Mouse (Mus musculus) lung, postnatal 36 days (tissue): ENCODE measurements around the gene Lgr4.
"Not testable (repeated sequence)": the region's sequence is repeated elsewhere in the genome, so short reads cannot be mapped to it uniquely, and the experiment has no call there.

ENCODE experiments used
- DNase-seq: peaks from one replicate; pipeline ENCODE4 v3.0.0; 2022; ENCODE audit warnings: mixed read lengths

Lgr4 gene

DNA sequence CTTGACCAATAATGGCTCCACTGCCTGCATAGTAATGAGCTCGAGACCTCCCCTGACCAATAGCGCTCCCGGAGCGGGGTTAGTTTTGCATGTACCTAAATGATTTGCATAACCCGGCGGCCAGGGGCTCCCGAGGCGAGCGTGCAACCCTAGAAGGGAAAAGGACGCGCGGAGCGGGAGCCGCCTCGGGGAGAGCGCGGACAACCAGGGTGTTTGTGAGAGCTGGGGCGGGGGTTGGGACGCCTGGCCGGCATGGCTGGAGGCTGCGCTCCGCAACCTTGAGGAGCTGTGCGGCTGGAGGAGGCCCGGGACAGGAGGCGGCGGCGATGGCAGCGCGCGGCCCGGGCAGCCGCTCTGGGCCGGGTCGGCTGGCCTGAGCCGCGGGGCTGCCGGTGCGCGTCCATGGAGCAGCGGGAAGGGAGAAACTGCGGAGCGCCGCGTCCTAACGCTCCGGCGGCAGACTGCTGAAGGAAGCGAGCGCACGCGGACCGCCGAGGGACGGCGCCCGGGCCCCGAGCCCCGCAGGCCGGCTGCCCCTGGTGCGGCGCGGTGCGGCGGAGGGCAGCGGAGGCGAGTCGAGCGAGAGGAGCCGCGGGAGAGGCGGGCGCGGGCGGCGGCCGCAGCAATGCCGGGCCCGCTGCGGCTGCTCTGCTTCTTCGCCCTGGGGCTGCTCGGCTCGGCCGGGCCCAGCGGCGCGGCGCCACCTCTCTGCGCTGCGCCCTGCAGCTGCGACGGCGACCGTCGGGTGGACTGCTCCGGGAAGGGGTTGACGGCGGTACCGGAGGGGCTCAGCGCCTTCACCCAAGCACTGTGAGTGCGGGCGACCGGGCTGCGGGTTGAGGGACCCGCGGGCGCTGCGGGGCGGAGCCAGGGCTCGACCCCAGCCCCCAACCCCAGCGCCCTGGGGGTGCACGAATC is at the start of gene Lgr4:
Gene Lgr4, plus strand, starts transcription at position 152 of the 918 bp plus-strand sequence.
- peak; percentile 97 for DNase-seq

DNA sequence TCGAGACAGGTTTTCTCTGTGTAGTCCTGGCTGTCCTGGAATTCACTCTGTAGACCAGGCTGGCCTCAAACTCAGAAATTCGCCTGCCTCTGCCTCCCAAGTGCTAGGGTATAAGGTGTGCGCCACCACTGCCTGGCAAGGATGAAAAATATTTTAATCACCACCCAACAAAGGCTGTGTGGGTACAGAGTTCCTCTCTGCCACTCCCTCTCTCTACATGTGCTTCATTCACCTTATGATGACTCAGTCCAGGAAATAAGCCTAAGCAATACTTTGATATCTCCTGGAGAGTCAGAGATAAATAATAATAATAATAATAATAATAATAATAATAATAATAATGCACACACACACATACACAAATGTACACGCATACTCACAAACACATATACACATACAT is 38.0 kb upstream of the Lgr4 start:
- not testable (repeated sequence) for DNase-seq

DNA sequence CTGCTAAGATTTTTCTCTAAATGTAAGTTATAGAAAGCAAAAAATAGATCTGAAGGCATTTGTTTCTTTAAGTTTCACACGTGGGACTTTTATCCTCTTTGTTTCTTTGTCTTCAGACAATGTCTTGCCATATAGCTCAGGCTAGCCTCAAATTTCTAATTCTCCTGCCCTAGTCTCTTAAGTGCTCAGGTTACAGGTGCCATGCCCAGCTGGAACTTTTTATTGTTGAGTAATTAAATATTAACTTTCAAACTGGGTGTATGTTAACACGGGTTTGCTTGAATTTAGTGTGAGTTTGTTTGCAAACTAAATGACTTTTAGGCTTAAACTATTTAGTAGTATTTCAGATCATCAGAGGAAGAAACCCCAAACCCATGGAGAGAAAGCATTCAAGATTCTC is 36.3 kb upstream of the Lgr4 start:
- DNase-seq, result no peak

DNA sequence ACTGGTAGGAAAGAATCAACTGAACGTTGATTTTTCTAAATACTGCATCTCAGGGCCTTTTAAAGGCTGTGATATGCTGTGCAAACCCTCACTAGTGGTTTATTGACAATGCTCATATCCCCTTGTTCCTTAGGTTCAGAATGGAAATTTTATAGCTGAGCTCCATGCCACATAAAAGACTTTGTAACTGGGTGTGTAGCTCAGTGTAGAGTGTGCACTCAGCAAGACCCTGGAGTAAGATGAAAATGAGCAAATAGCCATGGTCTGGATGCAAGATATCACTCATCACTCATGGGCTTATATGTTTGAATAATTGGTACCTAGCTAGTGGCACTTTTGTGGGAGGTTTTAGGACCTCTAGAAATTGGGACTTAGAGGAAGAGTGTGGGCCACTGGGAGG is 35.8 kb upstream of the Lgr4 start:
- DNase-seq, result no peak

DNA sequence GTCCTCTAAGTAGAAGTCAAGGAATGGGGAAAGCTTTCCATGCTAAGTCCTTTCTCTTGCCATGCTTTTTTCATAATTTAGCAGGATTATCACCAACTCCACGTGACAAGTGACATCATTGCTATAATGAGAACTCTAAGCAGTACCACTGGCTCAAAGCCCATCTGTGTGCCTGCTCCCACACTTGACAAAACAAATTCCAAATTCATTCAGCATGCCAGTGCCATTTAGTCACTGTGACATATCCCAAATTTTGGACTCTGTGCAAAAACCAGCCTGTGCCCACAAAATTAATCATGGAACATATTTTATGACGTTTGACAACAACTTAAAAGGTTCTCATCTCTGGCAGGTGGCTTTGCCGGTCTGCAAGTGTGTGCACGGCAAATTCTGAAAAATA is 33.3 kb upstream of the Lgr4 start:
- no peak for DNase-seq

DNA sequence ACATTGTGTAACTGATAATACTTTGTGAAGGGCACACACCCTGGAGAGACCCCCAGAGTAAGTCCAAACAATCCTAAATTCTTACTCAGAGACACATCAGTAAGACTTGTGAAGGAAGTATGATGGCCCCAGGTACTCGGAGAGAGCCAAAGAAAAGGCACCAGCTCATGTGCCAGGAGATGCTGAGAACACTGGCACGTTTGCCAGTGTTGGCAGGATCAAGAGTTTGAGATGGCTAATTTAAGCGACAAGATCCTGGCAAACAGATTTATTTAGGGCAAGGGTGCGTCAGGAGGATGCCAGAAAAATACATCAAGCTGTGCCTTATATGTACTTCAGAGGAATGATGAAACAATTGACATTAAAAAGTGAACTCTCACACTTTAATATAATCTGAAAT is 32.9 kb upstream of the Lgr4 start:
- DNase-seq, result no peak

DNA sequence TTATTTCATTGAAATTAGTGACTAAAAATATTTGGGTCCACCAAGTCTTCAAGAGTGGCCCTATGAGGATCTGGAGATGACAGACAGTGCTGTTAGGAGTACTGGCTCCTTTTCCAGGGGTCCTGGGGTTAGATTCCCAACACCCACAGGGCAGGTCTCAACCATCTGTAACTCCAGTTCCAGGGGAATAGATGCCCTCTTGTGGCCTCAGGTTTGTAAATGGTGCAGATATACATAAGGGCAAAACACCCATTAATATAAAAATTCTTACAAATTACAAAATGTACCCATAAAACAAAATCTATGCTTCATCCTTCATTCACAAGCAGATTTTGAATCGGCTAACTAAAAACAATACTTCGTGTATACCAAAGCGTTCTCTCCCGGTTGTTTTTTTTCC is 27.4 kb upstream of the Lgr4 start:
- DNase-seq, result peak; percentile 9

DNA sequence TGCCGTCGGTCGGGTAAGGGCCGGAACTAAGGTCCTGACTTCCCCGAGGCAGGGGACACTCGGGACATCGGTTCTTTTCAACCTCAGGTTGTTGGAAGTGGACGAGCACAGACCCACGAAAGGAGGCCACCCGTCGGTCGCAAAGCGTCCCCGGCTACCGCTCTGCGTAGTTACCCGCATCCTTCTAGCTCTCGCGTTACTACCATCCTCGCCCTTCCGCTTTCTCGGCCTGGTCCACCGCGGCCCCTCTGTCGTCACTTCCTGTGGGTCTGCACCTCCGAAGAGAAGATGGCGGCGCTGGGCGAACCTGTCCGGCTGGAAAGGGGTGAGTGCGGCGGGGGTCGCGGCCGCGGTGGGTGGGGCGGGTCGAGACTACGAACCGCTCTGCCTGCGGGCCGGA is 26.9 kb upstream of the Lgr4 start, which contains the start of gene Lin7c:
Gene Lin7c, plus strand, starts transcription at position 257 of the 400 bp plus-strand sequence.
- peak; percentile 97 for DNase-seq

DNA sequence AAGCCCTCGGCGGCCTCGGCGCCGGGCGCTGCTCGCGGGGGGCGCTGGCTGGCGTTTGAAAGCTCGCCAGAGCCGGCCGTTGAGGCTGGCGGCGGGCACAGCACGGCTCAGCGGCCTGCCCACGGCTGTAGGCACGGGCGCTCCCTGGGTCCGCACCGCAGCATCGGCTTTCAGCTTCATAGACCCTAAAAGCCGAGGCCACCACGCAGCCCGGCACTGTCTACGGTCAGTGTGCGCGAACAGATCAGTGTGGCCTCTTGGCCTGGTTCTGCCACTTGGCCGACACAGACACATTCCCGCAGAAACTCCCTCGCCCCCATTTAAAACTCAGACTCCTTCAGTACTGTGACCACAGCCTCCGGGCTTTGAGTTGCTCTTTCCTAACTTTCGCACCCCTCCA is 26.4 kb upstream of the Lgr4 start:
- peak; percentile 40 for DNase-seq

DNA sequence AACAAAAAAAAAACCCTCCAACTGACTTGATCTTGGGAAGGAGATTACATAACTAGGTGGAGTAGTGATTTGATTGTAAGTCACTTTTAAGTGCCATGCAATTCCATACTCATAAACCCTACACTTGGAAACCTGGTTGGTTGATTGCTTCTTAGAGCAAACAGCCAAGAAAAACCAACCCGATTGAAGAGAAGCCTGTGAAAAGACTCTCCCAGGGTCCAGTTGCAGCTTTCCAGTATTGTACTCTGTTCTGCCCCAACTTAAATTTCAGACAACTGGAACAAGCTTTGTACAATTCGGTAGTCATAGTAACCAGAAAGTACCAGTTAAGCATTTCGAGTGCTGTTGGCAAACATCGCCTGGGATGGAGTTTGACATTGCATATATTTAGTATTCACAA is 26.0 kb upstream of the Lgr4 start:
- DNase-seq, result peak; percentile 58

DNA sequence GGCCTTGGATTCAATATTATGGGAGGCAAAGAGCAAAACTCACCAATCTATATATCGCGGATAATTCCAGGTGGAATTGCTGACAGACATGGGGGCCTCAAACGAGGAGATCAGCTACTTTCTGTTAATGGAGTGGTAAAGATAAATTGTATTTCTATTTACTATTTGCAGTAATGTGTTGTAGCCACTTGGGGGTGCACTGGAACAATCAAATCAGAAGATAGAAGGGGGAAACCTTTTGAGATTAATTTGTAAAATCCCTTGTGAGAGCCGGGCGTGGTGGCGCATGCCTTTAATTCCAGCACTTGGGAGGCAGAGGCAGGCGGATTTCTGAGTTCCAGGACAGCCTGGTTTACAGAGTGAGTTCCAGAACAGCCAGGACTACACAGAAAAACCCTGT is 21.1 kb upstream of the Lgr4 start:
- peak; percentile 8 for DNase-seq

DNA sequence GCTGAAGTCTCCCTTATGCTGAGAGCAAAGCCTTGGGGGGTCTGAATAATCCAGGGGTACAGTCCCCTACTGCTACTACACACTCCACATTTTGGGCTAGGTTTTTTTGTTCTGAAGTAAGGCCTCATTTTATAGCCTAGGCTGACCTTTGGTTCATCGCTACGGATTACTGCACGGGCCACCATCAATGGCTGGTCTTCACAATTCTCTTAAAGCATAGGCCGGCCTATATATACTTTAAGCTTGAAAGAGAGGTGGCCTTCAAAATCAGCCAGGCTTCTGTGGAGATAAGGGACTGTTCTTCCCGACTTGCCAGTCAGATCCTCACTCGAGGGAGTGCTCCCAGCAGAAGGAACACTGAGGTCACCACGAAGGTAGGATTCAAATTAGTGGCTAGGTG is 14.6 kb upstream of the Lgr4 start:
- DNase-seq, result no peak

DNA sequence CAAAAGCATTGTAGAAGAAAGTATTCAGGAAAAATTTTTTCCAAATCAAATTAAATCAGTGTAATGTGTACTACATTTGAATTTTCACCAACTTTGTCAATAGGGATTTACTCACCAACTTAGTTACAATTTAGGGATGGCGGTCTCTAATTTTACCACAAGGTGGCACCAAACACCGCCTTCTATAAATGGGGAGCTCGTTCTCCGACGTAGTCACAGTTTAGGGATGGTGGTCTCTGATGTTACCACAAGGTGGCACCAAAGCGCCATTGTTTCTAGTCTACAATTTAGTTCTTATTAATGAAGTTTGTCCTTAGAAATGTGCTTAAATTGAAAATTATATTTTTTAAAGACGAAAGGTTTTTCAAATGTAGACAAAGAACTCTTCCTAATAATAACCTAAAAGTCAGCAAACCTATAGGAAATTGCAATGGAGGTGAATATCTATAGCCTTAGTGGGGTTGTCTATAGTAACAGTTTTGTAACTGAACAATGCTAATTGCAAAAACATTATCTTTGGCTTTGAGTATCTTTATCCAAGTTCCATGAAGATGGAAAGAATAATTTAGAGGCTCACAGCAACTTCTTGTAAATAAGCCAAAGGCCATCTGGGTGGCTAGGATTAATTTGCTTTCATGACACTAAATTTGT is 13.2 kb upstream of the Lgr4 start:
- DNase-seq, result peak; percentile 92

DNA sequence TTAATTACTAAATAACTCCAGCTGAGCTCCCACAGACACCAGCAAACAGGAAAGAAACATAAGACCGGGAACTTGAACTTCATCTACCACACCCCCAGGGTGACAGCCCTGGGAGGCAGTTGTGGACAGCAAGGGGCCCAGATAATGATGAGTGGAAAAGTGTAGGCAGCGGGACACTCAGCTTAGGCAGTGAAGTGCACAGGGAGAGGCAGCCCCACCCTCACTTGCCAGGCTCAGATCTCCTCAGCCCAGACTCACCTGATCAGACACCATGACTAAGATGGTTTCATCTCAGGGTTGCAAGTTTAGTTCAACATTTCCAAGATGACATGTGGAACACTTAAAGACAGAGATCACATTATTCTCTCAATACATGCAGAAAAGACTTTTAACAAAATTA is 8.3 kb upstream of the Lgr4 start:
- DNase-seq, result no peak

DNA sequence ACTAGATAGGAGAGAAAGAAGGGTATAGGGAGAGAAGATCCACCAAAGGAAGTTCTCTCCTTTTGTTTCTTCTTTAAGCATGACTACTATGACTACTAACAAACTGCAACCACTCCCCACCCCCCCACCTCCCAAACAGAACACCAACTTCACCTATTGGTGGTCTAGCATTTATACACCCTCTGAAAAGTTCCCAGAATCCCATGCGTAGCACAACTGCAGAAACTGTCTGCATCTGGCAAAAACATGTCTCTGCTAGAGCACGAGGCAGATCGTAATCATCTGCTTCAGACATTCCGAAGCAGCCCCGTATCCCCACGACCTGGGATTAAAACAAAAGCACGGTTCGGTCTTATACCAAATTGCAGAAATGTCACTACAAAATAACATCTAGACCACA is 5.2 kb upstream of the Lgr4 start:
- no peak for DNase-seq

DNA sequence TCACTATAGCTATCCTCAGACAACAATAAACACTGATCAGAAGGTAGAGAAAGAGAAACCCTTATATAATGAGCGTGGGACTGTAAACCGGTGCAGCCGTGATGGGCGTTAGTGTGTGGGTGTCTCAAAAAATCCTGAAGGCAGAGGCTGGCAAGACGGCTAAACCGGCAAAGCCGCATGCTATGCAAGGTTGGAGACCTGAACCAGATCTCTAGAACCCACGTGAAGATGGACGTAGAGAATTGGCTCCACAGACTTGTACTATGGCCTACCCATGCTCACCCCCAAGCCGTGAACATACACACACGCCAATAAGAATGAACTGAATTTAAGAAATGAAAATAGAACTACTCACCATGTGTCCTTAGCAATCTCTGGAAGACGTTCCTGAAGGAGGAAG is 4.7 kb upstream of the Lgr4 start:
- DNase-seq, result no peak

DNA sequence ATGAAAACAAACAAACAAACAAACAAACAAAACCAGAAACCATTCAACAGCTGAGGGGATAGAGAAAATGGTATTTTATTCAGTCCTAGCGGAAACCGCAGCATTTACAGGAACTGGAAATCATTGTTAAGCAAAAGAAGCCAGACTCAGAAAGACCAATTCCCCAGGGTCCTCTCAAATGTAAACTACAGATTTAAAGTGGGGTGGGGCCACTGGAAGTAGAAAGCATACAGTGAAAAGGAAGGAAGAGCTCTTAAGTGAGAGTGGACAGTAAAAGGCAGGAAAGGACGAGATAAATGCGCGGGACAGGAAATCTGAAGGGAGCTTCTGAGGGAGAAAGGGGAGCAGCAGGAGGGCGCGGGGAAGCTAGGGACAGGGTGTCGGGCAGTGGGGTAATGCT is 4.2 kb upstream of the Lgr4 start:
- no peak for DNase-seq

DNA sequence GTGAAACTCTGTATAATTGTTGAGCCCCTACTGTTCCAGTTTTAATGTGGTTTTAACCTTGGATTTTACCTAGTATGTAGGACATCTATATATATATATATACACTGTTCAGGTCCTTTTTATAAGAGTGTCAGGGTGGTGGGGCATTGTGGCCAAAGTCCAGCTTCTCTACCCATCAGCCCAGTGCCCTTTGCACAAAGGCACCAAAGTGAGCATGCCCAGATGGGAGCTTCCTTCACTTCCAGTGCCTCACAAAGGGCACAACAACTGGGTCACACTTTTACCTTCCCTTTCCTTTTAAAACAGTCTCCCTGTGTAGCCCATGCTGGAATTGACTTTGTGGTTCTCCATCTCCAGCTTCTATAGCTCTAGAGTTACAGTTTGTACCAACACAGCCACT is 2.8 kb upstream of the Lgr4 start:
- DNase-seq, result no peak

DNA sequence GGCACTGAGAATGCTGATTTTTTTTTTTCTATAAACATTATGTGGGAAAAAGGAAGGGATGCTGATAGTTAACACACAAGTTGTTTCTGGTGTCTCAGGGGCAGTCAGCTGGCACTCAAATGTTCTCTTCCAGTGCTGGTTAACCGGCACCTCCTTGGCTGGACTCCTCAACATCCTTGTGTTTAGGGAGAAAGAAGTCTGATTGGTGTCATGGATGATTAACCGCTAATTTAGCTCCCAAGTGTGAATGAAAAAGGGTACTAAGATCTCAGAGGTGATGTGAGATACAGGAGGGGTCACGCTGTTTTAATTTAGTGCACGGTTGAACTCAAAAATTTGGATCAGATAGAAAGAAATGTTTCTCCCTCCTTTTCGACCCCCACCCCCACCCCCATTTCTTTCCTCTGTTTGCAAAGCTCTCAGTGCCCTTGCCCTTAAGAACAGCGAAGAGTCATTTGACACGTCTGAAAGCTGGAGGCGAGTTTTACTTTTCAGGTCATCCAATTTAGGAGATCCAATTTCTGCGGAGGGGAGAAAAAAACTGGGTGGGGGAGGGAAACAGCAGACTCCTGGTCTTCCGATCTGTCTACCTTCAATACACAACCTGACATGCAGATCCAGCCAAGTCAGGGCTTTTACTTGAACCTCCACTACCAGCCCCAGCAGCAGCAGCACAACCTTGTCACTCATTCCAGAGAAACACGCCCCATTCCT is 508 bp upstream of the Lgr4 start:
- no peak for DNase-seq

DNA sequence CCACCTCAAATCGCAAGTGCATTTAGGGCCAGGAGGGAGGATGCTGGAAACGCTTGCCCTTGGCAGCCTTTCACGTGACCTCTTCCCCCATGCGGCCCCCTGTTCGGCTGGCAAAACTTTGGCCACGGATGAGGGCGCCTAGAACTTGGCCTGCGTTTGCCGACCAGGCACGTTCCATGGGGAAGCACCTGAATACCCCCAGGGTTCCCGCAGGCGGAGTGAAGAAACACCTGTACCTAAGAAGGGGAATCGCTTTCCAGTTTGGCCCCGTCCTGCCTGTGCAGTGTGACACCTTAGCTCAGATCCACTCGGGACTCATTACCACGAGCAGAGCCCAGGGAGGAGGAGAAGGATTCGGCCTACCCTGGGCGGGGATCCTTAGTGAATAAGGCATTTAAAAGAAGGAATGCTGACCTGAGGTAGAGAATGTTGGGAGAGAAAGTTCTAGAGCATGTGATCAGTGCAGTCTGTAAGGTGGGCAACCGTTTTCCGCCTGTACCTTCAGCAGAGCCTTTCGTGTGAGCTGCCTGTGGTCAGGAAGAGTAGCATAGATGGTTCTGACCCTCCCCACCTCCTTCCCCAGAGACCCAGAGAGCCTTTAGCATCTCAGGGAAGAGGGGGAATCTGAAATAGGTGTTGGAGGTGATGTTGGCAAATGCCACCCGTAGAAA is 1.3 kb downstream of the Lgr4 start:
- DNase-seq, result no peak

DNA sequence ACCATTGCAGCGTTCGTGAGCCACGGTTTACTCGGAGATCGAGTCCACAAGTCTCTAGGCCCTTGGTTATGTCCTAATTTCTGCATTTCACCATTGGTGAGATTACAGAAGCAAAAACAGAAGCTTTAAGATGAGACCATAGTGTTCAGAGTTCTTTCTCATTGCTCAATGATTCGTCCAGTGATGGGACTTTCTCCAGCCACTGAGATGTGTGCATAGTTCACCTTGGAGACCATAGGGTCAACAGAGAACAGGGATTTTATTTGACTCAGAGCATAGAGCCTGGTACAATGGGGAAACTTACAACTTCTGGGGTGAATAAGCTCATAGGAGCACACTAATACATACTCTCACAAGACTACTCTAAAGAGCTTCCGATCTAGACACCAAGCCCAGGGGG is 3.0 kb downstream of the Lgr4 start:
- DNase-seq, result no peak

DNA sequence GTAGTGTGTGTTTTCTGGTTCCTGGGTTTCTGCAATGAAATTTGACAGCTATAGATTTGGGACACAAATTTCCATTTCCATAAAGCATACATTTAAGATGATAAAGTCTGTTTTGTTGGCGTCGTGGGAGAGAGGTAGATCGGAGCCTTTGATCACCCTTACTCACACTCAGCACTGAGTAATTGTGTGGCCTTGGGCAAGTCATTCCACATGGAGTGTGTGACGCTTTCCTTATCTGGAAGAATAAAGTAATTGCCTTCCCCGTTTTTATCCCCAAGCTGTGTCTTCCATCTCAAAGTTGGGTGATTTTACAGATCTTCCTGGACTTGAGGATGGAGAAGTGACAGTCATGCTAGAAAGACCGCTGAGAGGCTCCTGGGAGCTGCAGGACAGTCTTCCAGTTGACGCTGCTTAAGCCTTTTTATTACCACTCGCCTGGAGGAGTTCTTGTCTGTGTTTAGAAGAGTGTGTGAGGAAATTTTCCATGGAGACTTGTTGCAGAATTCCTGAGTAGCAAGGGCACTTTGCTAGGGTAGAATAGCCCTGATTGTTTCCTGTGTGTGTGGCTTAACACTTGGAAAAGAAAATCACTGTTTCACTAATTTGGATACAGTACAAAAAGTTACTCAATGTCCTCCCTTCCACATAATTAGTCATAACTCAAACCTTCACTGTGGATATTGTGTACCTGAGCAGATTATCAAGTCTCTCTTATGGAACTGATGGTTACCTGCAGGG is 4.0 kb downstream of the Lgr4 start:
- no peak for DNase-seq
